Mouse (Mus musculus) cerebellum, adult (tissue): Measurements from ENCODE around the gene Afap1l2.

ENCODE experiments used
- ATAC-seq: cut with Nextera tagmentation; 2 replicates; pipeline ENCODE4 v1.9.2; 2017; ENCODE audit warnings: mild to moderate bottlenecking, moderate library complexity, mixed read lengths; ENCODE audit not compliant: insufficient number of reproducible peaks, low FRiP score, low TSS enrichment

Gene Afap1l2

GRCm38 (mm10) chr19:56976962-56977948, 30.8 kb downstream of the Afap1l2 start:
- peak; percentile 52; the same call in 1 of the 2 replicates for ATAC-seq

- ATAC-seq, result no peak
These were observed 31.5 kb downstream of the Afap1l2 start for GRCm38 (mm10) chr19:56976515-56976914.

GRCm38 (mm10) chr19:56975502-56975901, 32.5 kb downstream of the Afap1l2 start:
- no peak for ATAC-seq

GRCm38 (mm10) chr19:56974159-56974558, 33.9 kb downstream of the Afap1l2 start:
- ATAC-seq, result no peak

GRCm38 (mm10) chr19:56972768-56973167, 35.3 kb downstream of the Afap1l2 start:
- no peak for ATAC-seq

- ATAC-seq, result no peak
These were observed 36.7 kb downstream of the Afap1l2 start for GRCm38 (mm10) chr19:56971347-56971746.

- ATAC-seq, result no peak
These were observed 44.2 kb downstream of the Afap1l2 start for GRCm38 (mm10) chr19:56963876-56964275.

GRCm38 (mm10) chr19:56959601-56960000, 48.4 kb downstream of the Afap1l2 start:
- ATAC-seq, result no peak

GRCm38 (mm10) chr19:56959057-56959456, 49.0 kb downstream of the Afap1l2 start:
- no peak for ATAC-seq

GRCm38 (mm10) chr19:56958582-56959021, 49.4 kb downstream of the Afap1l2 start:
- ATAC-seq, result no peak

GRCm38 (mm10) chr19:56958011-56958410, 50.0 kb downstream of the Afap1l2 start:
- ATAC-seq, result no peak

- no peak for ATAC-seq
These were observed 52.2 kb downstream of the Afap1l2 start for GRCm38 (mm10) chr19:56955568-56956513.

GRCm38 (mm10) chr19:56954857-56955256, 53.2 kb downstream of the Afap1l2 start:
- ATAC-seq, result no peak

GRCm38 (mm10) chr19:56953856-56954255, 54.2 kb downstream of the Afap1l2 start:
- ATAC-seq, result no peak

- ATAC-seq, result no peak
These were observed 57.2 kb downstream of the Afap1l2 start for GRCm38 (mm10) chr19:56950818-56951217.

- no peak for ATAC-seq
These were observed 58.2 kb downstream of the Afap1l2 start for GRCm38 (mm10) chr19:56949868-56950267.

GRCm38 (mm10) chr19:56947971-56948610, 59.9 kb downstream of the Afap1l2 start:
- 0 out of 2 replicates have a peak, but pooled peaks have one; percentile 26 for ATAC-seq

- ATAC-seq, result no peak
These were observed 61.3 kb downstream of the Afap1l2 start for GRCm38 (mm10) chr19:56946727-56947126.

- no peak for ATAC-seq
These were observed 61.8 kb downstream of the Afap1l2 start for GRCm38 (mm10) chr19:56946277-56946676.

GRCm38 (mm10) chr19:56945621-56946020, 62.4 kb downstream of the Afap1l2 start:
- ATAC-seq, result peak; percentile 57
